Mouse (Mus musculus): ENCODE measurements at regions not wholly inside any gene's neighbourhood (a gene's known extent, or its start where the extent isn't known, plus 50 kb on each side); places are given as distances from the start of the nearest gene placed in this dataset.

- ATAC-seq (ENCODE audit: low FRiP score), result no peak
- H3K27me3 ChIP-seq, result no peaks in the 10 kb centered on the region
- H3K9me3 ChIP-seq, result no peaks in the 10 kb centered on the region
- 91% methylated on average over 8 of the region's 8 CpGs for whole genome bisulfite sequencing
- no peak overlapping the region for H3K27ac ChIP-seq
- H3K4me1 ChIP-seq (replicated peaks), result peaks cover 31% of the 10 kb centered on the region
- H3K9ac ChIP-seq, result no peak overlapping the region
- no peaks in the 10 kb centered on the region for H3K36me3 ChIP-seq
- no peak overlapping the region for H3K4me3 ChIP-seq
- no peak overlapping the region for H3K4me2 ChIP-seq
Observed at GRCm38 (mm10) chr19:57541693-57542314, 69.0 kb upstream of the Atrnl1 start.

- Histone ChIP-seq H3K4me3 (no peak overlapping the region), H3K4me1 (replicated peaks) (peaks cover 25% of the 10 kb centered on the region), H3K27me3 (no peaks in the 10 kb centered on the region), H3K4me2 (no peak overlapping the region), H3K27ac (no peak overlapping the region), H3K9ac (no peak overlapping the region), H3K9me3 (no peaks in the 10 kb centered on the region), H3K36me3 (no peaks in the 10 kb centered on the region)
- WGBS, result 93% methylated on average over 5 of the region's 5 CpGs
- ATAC-seq (ENCODE audit: low FRiP score), result no peak
Observed at GRCm38 (mm10) chr19:57542506-57542905, 68.3 kb upstream of the Atrnl1 start.

GRCm38 (mm10) chr19:57543681-57544214 is 67.1 kb upstream of the Atrnl1 start:
- H3K9me3 ChIP-seq, result no peaks in the 10 kb centered on the region
- no peaks in the 10 kb centered on the region for H3K27me3 ChIP-seq
- peak overlapping the region; percentile 51; the same call in 1 of the 2 replicates for H3K9ac ChIP-seq
- H3K27ac ChIP-seq, result peak overlapping the region; percentile 77
- WGBS, result 17% methylated on average over 13 of the region's 13 CpGs
- peak; percentile 66; the same call in 1 of the 2 replicates for ATAC-seq (ENCODE audit: low FRiP score)
- peak overlapping the region; percentile 17; the same call in 1 of the 2 replicates for H3K4me3 ChIP-seq
- peaks cover 21% of the 10 kb centered on the region for H3K4me1 ChIP-seq (replicated peaks)
- peak overlapping the region; percentile 45 for H3K4me2 ChIP-seq
- H3K36me3 ChIP-seq, result no peaks in the 10 kb centered on the region

GRCm38 (mm10) chr19:57544229-57544879 is 66.5 kb upstream of the Atrnl1 start:
- Histone ChIP-seq H3K9me3 (no peaks in the 10 kb centered on the region), H3K9ac (no peak overlapping the region), H3K27me3 (no peaks in the 10 kb centered on the region), H3K27ac (peak overlapping the region; percentile 77), H3K4me2 (no peak overlapping the region), H3K4me1 (replicated peaks) (peaks cover 21% of the 10 kb centered on the region), H3K36me3 (no peaks in the 10 kb centered on the region), H3K4me3 (no peak overlapping the region)
- 63% methylated on average over 17 of the region's 17 CpGs for WGBS
- 0 out of 2 replicates have a peak, but pooled peaks have one; percentile 17 for ATAC-seq (ENCODE audit: low FRiP score)

- Histone ChIP-seq H3K9ac (no peak overlapping the region), H3K27ac (no peak overlapping the region), H3K9me3 (no peaks in the 10 kb centered on the region), H3K27me3 (no peaks in the 10 kb centered on the region), H3K4me1 (replicated peaks) (peaks cover 21% of the 10 kb centered on the region), H3K36me3 (no peaks in the 10 kb centered on the region), H3K4me2 (no peak overlapping the region), H3K4me3 (no peak overlapping the region)
- WGBS, result 91% methylated on average over 2 of the region's 2 CpGs
- ATAC-seq (ENCODE audit: low FRiP score), result no peak
Observed at GRCm38 (mm10) chr19:57545071-57545470, 65.8 kb upstream of the Atrnl1 start.

GRCm38 (mm10) chr19:57546039-57546438 is 64.8 kb upstream of the Atrnl1 start:
- Histone ChIP-seq H3K9ac (no peak overlapping the region), H3K27ac (no peak overlapping the region), H3K4me2 (no peak overlapping the region), H3K9me3 (no peaks in the 10 kb centered on the region), H3K4me3 (no peak overlapping the region), H3K27me3 (no peaks in the 10 kb centered on the region), H3K4me1 (replicated peaks) (peaks cover 21% of the 10 kb centered on the region), H3K36me3 (no peaks in the 10 kb centered on the region)
- 83% methylated on average over 2 of the region's 2 CpGs for WGBS
- no peak for ATAC-seq (ENCODE audit: low FRiP score)

- peaks cover 21% of the 10 kb centered on the region for H3K4me1 ChIP-seq (replicated peaks)
- no peak overlapping the region for H3K4me2 ChIP-seq
- H3K9me3 ChIP-seq, result no peaks in the 10 kb centered on the region
- no peaks in the 10 kb centered on the region for H3K36me3 ChIP-seq
- ATAC-seq (ENCODE audit: low FRiP score), result no peak
- no peak overlapping the region for H3K4me3 ChIP-seq
- H3K27me3 ChIP-seq, result no peaks in the 10 kb centered on the region
- 69% methylated on average over 10 of the region's 10 CpGs for WGBS
- H3K9ac ChIP-seq, result no peak overlapping the region
- H3K27ac ChIP-seq, result no peak overlapping the region
Observed at GRCm38 (mm10) chr19:57546519-57546918, 64.3 kb upstream of the Atrnl1 start.

- ATAC-seq (ENCODE audit: low FRiP score), result no peak
- Histone ChIP-seq H3K4me2 (no peak overlapping the region), H3K9me3 (no peaks in the 10 kb centered on the region), H3K4me3 (no peak overlapping the region), H3K9ac (no peak overlapping the region), H3K27ac (no peak overlapping the region), H3K36me3 (no peaks in the 10 kb centered on the region), H3K27me3 (no peaks in the 10 kb centered on the region), H3K4me1 (replicated peaks) (peaks cover 25% of the 10 kb centered on the region)
- 91% methylated on average over 11 of the region's 11 CpGs for WGBS
Observed at GRCm38 (mm10) chr19:57548093-57548492, 62.7 kb upstream of the Atrnl1 start.

- H3K4me3 ChIP-seq, result no peak overlapping the region
- 81% methylated on average over 11 of the region's 11 CpGs for WGBS
- ATAC-seq (ENCODE audit: low FRiP score), result no peak
- no peak overlapping the region for H3K4me2 ChIP-seq
- H3K36me3 ChIP-seq, result no peaks in the 10 kb centered on the region
- no peaks in the 10 kb centered on the region for H3K27me3 ChIP-seq
- no peak overlapping the region for H3K9ac ChIP-seq
- H3K27ac ChIP-seq, result no peak overlapping the region
- H3K9me3 ChIP-seq, result no peaks in the 10 kb centered on the region
- peaks cover 22% of the 10 kb centered on the region for H3K4me1 ChIP-seq (replicated peaks)
Observed at GRCm38 (mm10) chr19:57548661-57549060, 62.2 kb upstream of the Atrnl1 start.

- no peaks in the 10 kb centered on the region for H3K36me3 ChIP-seq
- no peak overlapping the region for H3K9ac ChIP-seq
- no peak overlapping the region for H3K4me2 ChIP-seq
- ATAC-seq (ENCODE audit: low FRiP score), result no peak
- H3K27me3 ChIP-seq, result no peaks in the 10 kb centered on the region
- peaks cover 14% of the 10 kb centered on the region for H3K4me1 ChIP-seq (replicated peaks)
- WGBS, result 53% methylated on average over 11 of the region's 11 CpGs
- H3K27ac ChIP-seq, result no peak overlapping the region
- H3K4me3 ChIP-seq, result no peak overlapping the region
- H3K9me3 ChIP-seq, result no peaks in the 10 kb centered on the region
Observed at GRCm38 (mm10) chr19:57552964-57553740, 57.7 kb upstream of the Atrnl1 start.

- no peak for ATAC-seq (ENCODE audit: low FRiP score)
Observed at GRCm38 (mm10) chr19:57554086-57554485, 56.7 kb upstream of the Atrnl1 start.

GRCm38 (mm10) chr19:57555313-57555712 is 55.5 kb upstream of the Atrnl1 start:
- 54% methylated on average over 5 of the region's 5 CpGs for WGBS
- Histone ChIP-seq H3K9ac (no peak overlapping the region), H3K9me3 (no peaks in the 10 kb centered on the region), H3K27ac (no peak overlapping the region), H3K27me3 (no peaks in the 10 kb centered on the region), H3K4me1 (replicated peaks) (peaks cover 24% of the 10 kb centered on the region), H3K4me3 (no peak overlapping the region), H3K4me2 (no peak overlapping the region), H3K36me3 (no peaks in the 10 kb centered on the region)
- no peak for ATAC-seq (ENCODE audit: low FRiP score)

More at GRCm38 (mm10) chr19:57554086-57554485, 56.7 kb upstream of the Atrnl1 start:
- Histone ChIP-seq H3K27me3 (no peaks in the 10 kb centered on the region), H3K4me1 (replicated peaks) (peaks cover 24% of the 10 kb centered on the region), H3K36me3 (no peaks in the 10 kb centered on the region), H3K9ac (no peak overlapping the region), H3K9me3 (no peaks in the 10 kb centered on the region), H3K27ac (no peak overlapping the region), H3K4me3 (no peak overlapping the region), H3K4me2 (no peak overlapping the region)
- 93% methylated on average over 6 of the region's 6 CpGs for WGBS

Data from hindbrain, embryonic 13.5 days (tissue).